Mouse (Mus musculus) c-Kit-positive CD71-positive TER-119-negative erythroid progenitor cells, embryonic 14.5 days (primary cell): ENCODE measurements at regions not wholly inside any gene's neighbourhood (a gene's known extent, or its start where the extent isn't known, plus 50 kb on each side); places are given as distances from the start of the nearest gene placed in this dataset.
A peak's percentile ranks its signal among the peaks of the same experiment; 100 is the strongest.
"Not testable (repeated sequence)": the region's sequence is repeated elsewhere in the genome, so short reads cannot be mapped to it uniquely, and the experiment has no call there.

Experiments
- DNase-seq: peaks from one replicate; pipeline ENCODE4 v3.0.0-alpha.2; 2013; ENCODE audit warnings: low read depth

GRCm38 (mm10) chr9:83728428-83728827, 77.6 kb downstream of the Elovl4 start:
- no peak for DNase-seq

DNA sequence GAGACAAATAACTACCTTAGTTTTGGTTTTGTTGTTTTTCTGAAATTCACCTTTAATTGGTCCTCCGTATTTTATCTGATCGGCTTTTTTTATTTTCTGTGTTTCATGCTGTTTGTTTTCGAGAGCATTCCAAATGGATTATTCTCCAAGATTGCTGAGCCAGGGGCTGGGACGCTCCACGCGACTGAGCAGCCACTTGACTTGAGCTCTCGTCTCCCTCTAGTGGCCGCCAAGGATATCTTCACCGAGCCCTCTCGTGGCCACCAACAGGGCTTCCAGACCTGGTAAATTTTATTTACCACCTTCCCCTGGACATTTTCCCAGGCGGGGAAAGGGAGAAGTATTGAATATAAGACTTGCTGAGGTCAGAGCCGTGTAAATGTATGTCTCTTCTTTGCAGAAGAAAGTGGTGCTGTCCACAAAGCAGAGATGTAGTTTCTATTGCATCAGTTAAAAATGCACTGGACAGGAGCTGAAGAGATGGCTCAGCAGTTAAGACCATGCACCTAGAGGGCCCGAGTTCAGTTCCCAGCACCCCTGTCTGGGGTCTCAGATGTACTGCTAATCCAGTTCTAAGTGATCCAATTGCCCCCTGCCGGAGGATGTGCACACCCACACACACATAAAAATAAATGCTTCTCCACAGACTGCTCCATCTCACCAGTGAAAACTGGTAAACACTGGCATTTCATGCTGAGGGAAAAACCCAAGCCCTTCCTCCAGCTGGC, 78.5 kb downstream of the Elovl4 start:
- peak; percentile 24 for DNase-seq

DNA sequence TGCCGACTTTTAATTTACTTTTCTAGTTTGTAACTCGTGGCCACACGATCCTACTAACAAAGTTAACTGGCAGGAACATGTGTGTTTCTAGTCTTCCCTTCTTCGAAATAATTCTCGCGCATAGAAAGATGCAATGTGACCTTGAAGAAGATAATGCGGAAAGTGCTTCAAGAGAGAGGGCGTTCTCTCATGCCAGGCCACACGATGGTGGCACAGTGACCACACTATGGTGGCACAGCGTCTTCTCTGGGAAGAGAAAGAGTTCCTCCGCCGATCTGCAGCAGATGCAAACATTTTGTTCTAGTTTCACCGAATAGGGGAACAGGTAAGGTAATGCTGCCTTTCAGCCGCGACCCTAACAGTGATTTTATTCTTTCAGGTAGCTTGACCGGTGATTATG, 79.1 kb downstream of the Elovl4 start:
- no peak for DNase-seq

DNA sequence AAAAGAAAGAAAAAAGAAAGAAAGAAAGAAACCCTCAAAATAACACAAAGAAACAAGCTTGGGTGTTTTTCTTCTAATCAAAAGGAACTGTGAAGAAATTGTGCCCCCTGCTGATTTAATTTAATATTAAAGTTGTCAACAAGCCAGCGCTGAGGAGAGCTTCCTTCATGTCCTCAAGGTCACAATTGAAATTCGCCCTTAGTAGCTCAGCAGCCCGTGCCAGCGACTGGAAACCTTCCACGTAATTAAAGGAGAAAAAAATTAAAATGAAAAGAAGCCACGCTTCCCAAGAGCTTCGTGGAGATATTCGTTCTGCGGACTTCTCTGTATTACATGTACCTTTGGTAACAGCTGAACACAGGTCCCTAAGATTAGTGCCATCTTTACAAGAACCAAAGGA, 80.0 kb downstream of the Elovl4 start:
- no peak for DNase-seq

DNA sequence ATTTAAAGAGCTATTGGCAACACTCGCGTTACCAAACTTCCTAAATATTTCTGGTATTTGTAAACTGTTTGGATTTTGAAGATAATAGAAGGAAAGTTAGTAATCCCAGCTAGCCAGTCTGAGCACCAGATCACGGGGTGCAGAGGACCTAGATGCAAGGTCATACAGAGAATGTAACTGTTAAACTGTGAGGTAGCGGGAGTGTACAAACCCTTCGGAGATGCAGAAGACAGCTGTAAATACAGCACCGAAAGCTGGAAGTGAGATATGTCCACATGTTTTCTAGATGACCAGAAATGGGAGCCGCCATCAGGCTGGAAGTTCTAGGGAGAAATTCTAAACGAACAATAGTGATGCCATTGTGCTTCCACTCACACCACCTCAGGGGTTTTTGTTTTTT, 80.5 kb downstream of the Elovl4 start:
- DNase-seq: no peak

DNA sequence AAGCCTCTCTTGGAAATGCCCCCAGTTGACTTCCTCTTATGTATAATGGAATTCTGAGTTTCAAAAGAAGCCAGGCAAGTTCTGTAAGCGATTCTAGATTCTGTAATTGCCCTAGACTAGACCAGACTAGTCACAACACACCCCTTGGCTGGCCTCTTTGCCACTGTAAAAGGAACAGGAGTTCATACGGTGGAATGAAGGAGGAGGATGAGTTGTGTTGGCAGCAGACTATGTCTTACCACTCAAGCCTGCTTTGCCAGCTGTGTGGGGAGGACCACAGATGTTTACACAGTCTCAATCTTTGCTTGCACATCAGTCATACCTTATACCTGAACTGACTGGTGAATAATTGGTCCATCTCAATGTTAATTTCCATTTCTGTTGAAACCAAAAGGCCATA, 85.1 kb downstream of the Elovl4 start:
- no peak for DNase-seq

- DNase-seq: no peak
These were observed 86.3 kb downstream of the Elovl4 start for GRCm38 (mm10) chr9:83719811-83720210.

DNA sequence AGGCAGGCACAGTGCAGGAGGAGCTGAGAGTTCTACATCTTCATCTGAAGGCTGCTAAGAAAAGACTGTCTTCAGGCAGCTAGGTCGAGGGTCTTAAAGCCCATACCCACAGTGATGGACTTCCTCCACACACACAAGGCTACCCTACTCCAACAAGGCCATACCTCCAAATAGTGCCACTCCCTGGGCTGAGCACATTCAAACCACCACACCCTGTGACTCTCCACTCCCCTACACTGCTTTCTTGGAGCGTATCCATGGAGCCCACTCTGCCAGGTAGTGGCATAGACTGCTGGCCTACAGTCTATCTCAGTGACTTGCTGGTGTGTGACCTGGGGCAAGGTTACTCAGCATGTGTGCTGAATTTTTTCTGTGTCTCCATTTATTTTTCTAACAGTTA, 88.0 kb downstream of the Elovl4 start:
- not testable (repeated sequence) for DNase-seq

- DNase-seq: no peak
These were observed 89.8 kb downstream of the Elovl4 start for GRCm38 (mm10) chr9:83716101-83716763.

DNA sequence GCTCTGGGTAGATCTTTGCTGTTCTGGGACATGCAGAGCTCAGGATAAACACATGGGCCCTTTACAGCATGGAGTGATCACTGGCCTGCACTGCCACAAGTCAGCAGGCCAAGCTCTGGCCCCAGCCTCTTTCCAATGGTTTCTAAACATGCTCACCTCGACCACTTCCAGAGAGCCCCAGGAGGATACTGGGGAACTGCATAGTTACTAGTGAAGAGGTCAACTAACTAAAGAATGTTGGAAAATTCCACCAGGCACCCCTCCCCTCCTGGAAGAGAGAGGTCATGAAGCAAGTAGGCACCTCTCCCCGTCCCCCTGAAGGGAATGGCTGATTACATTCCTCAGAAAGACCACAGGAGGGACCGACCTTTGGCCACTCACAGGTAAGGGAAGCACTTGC, 98.7 kb downstream of the Elovl4 start:
- no peak for DNase-seq

GRCm38 (mm10) chr9:83706071-83706470, 100.0 kb downstream of the Elovl4 start:
- DNase-seq: no peak

DNA sequence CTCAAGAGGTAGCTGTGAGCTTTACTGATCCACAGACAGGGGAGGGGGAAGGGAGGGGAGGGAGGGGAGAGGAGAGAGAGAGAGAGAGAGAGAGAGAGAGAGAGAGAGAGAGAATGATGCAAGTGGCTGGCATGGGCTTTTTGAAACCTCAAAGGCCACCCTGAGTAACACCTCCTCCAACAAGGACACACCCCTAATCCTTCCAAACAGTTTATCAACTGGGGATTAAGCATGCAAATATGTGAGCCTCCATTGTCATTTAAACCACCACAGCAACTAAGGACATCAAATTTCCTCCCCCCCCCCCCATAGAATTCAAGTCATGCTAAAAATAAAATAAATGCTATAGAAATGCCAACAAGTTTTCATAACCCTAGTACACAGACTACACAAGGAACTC, 101.9 kb downstream of the Elovl4 start:
- DNase-seq: no peak

DNA sequence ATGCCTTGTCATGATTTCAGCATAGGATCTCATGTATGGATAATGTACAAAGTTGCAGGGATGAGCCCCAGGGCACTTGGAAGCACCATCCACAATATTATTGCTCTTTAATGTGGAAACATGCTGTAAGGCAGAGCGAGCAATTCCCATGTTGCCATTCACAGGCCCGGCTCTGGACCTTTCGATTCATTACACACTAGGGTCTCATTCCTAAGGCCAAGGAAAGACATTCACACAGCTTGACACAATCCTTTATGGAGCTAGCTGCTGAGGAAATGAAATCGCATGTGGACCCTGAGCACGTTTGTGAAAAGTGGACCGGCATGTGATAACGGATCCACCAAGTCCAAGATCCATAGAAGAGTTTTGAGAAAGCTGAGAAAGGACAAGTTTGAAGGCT, 105.2 kb downstream of the Elovl4 start:
- DNase-seq: no peak

- DNase-seq: no peak
These were observed 106.0 kb downstream of the Elovl4 start for GRCm38 (mm10) chr9:83700056-83700455.

- DNase-seq: peak; percentile 50
These were observed 114.5 kb downstream of the Elovl4 start for GRCm38 (mm10) chr9:83691332-83692198.
